Mouse (Mus musculus): Measurements from ENCODE around the gene 9230112D13Rik. TPM values are rescaled to one million over a fixed set of nuclear protein-coding genes. Genes with fewer than 3 reads are reported as not detected.
A peak's percentile ranks its signal among the peaks of the same experiment; 100 is the strongest.

Gene 9230112D13Rik
- polyA plus RNA-seq (2021) = not detected

DNA sequence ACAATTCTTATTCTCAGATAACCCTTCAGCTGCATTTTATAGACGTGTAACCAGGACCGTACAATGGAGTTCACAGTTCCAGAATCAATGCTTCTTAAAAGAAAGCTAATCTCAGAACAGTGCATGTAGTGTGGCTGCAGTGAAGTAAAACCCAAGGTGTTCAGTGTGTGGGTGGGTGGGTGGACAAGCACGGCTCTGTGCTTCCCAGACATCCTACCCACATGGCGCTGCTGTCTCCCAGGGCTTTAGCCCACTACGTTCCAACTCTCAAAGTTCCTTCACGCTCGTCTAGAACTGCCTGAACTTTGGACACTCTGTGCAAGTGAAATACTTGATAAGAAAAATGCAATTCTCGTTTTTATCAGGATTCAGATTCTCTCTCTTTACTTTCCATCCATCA is at the start of gene 9230112D13Rik:
9230112D13Rik (minus strand) TSS at position 101 of the 400 bp plus-strand sequence.
- CTCF ChIA-PET = no interaction called here

GRCm38 (mm10) chr14:34571610-34572387 is 49.2 kb upstream of the 9230112D13Rik start:
- ATAC-seq (no peak), DNase-seq (ENCODE audit: low read depth, low spot score) (no peak)
- CTCF ChIA-PET = interaction anchor here (0.5 to 1.4 kb wide), 2 partner anchors 9 to 168 kb away, joined by 3 read pairs; no protein-coding TSS in a partner anchor
- no peak for TF ChIP-seq CTCF (IDR thresholded peaks at IDR 0.05)
- POLR2A ChIA-PET = no interaction called here
- in situ Hi-C loops (cut with MboI; ENCODE audit: low pct_unique_long_range_greater_than_20kb) = loop anchor here (25.0 kb wide), 2 partner anchors 309 to 484 kb away; partner anchors contain the start of gene Anxa8
- no peaks in the 10 kb centered on the region for H3K27me3 ChIP-seq

More for the DNA sequence above, at the start of gene 9230112D13Rik:
- TF ChIP-seq CTCF (IDR thresholded peaks at IDR 0.05) = no peak
- in situ Hi-C loops (cut with MboI; ENCODE audit: low pct_unique_long_range_greater_than_20kb) = no loop called here
- ATAC-seq (no peak), DNase-seq (ENCODE audit: low read depth, low spot score) (no peak)
- H3K27me3 ChIP-seq = no peaks in the 10 kb centered on the region
- POLR2A ChIA-PET = no interaction called here

- ATAC-seq (no peak), DNase-seq (ENCODE audit: low read depth, low spot score) (no peak)
- no peaks in the 10 kb centered on the region for H3K27me3 ChIP-seq
- ChIA-PET CTCF (interaction anchor here (0.5 kb wide), 1 partner anchor 167 kb away, joined by 3 read pairs; no protein-coding TSS in a partner anchor), POLR2A (no interaction called here)
- in situ Hi-C loops (cut with MboI; ENCODE audit: low pct_unique_long_range_greater_than_20kb) = loop anchor here (25.0 kb wide), 2 partner anchors 309 to 484 kb away; partner anchors contain the start of gene Anxa8
- TF ChIP-seq CTCF (IDR thresholded peaks at IDR 0.05) = no peak
These were observed 48.3 kb upstream of the 9230112D13Rik start for GRCm38 (mm10) chr14:34570903-34571302.

DNA sequence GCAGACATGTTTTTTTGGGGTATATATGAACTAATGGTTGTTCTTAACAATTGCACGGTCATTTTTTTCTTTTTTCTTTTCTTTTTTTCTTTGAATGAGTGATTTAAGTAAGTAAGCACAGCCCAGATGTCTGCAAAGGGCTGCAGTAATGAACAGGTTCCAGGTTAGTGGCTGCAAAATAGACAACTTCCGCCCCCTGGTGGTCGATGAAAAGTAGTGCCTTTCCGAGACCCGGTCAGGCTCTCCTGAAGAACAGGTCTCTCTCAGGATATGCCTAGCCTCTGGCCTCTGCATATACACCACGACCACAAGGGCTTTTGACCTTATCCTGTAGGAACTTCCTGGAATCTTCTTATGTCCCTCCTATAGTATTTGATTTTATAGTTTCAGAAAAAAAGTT is 47.7 kb upstream of the 9230112D13Rik start:
- ChIA-PET POLR2A (no interaction called here), CTCF (no interaction called here)
- TF ChIP-seq CTCF (IDR thresholded peaks at IDR 0.05) = no peak
- ATAC-seq = peak; percentile 76
- in situ Hi-C loops (cut with MboI; ENCODE audit: low pct_unique_long_range_greater_than_20kb) = loop anchor here (25.0 kb wide), 2 partner anchors 308 to 483 kb away; partner anchors contain the start of gene Anxa8
- no peak for DNase-seq (ENCODE audit: low read depth, low spot score)
- H3K27me3 ChIP-seq = no peaks in the 10 kb centered on the region

DNA sequence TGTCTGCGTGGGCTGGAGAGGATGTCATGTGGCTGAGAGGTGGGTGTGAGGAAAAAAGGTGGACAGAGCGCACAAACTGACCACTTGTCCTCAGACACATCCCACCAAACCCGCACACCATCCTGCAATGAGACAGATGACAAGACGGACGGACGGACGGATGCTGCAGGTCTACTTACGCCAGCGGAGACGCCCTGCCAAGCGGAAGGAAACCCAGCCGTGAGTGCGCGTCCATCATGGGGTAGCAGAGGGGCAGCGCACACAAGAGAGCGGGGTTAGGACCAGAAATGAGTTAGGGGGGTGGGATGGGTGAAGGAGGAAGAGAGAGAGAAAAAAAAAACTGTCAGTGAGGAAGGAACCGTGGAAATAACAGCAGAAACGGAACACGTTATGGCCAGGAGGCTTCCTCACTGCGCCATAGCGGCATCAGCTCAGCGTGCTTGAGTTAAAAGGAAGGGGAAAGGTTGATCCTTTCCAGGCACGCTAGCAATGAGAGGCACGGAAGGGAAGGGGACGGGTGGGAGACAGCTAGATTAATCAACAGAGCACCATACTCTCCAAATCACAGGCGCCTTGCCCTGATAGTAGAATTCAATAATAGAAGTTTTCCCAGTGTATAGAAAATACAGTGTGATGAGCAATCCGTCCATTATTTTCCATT is 47.1 kb upstream of the 9230112D13Rik start:
- CTCF ChIA-PET = no interaction called here
- ATAC-seq (no peak), DNase-seq (ENCODE audit: low read depth, low spot score) (no peak)
- TF ChIP-seq CTCF (IDR thresholded peaks at IDR 0.05) = no peak
- in situ Hi-C loops (cut with MboI; ENCODE audit: low pct_unique_long_range_greater_than_20kb) = loop anchor here (25.0 kb wide), 2 partner anchors 307 to 482 kb away; partner anchors contain the start of gene Anxa8
- POLR2A ChIA-PET = no interaction called here
- H3K27me3 ChIP-seq = no peaks in the 10 kb centered on the region

- ATAC-seq (no peak), DNase-seq (ENCODE audit: low read depth, low spot score) (no peak)
- ChIA-PET POLR2A (no interaction called here), CTCF (interaction anchor here (1.2 to 1.7 kb wide), 2 partner anchors 16 to 125 kb away, joined by 3 to 5 read pairs; no protein-coding TSS in a partner anchor)
- in situ Hi-C loops (cut with MboI; ENCODE audit: low pct_unique_long_range_greater_than_20kb) = loop anchor here (25.0 kb wide), 2 partner anchors 306 to 481 kb away; partner anchors contain the start of gene Anxa8
- no peaks in the 10 kb centered on the region for H3K27me3 ChIP-seq
- no peak for TF ChIP-seq CTCF (IDR thresholded peaks at IDR 0.05)
These were observed 46.0 kb upstream of the 9230112D13Rik start for GRCm38 (mm10) chr14:34568626-34569025.

DNA sequence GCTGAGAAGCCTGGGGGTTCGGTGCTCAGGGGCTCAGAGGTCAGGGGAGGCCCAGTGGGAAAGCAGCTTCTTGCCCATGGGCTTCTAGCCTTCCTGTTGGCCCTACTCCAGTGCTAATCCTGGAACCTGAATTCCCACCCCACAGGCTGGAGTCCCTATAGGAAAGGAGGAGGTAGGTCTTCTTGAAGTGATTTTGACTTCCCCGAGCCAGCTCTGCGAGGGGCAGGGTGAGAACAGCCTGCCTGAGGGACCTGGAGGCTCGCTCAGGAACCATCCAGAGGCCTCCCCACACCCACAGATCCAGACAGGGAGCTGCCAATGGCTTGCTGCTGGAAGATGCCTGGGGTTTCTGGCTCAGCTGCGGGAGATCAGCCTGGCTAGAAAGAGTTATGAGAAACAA is 45.1 kb upstream of the 9230112D13Rik start:
- DNase-seq (ENCODE audit: low read depth, low spot score) (no peak), ATAC-seq (no peak)
- no peak for TF ChIP-seq CTCF (IDR thresholded peaks at IDR 0.05)
- in situ Hi-C loops (cut with MboI; ENCODE audit: low pct_unique_long_range_greater_than_20kb) = loop anchor here (25.0 kb wide), 2 partner anchors 305 to 480 kb away; partner anchors contain the start of gene Anxa8
- ChIA-PET POLR2A (interaction anchor here (0.6 kb wide), 1 partner anchor 189 kb away, joined by 4 read pairs; no protein-coding TSS in a partner anchor), CTCF (interaction anchor here (1.2 to 1.7 kb wide), 2 partner anchors 15 to 124 kb away, joined by 3 to 5 read pairs; no protein-coding TSS in a partner anchor)
- no peaks in the 10 kb centered on the region for H3K27me3 ChIP-seq

GRCm38 (mm10) chr14:34566530-34566929 is 43.9 kb upstream of the 9230112D13Rik start:
- CTCF ChIA-PET = no interaction called here
- ATAC-seq = no peak

DNA sequence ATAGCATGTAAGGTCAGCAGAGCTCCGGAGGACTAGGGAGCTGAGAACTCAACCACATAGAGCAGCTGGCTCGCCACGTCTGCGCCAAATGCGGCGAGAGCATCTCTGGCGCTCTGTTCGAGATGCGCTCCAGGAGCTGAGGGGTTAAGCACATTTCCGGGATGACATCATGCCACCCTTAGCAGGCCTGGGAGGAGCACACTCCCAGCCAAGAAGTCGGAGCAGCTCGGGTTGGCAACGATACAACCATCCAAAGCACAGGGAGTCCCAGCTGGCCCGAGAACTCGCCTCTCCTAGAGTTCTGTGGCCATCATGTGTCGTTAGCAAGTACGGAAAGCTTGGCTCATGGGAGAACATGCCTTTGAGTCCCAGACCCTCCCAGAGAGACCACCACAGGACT is 43.1 kb upstream of the 9230112D13Rik start:
- TF ChIP-seq CTCF (IDR thresholded peaks at IDR 0.05) = no peak
- ChIA-PET POLR2A (interaction anchor here (0.7 kb wide), 2 partner anchors 47 to 54 kb away, joined by 3 to 4 read pairs; no protein-coding TSS in a partner anchor), CTCF (interaction anchor here (1.1 kb wide), 1 partner anchor 14 kb away, joined by 3 read pairs; no protein-coding TSS in a partner anchor)
- DNase-seq (ENCODE audit: low read depth, low spot score) (no peak), ATAC-seq (peak; percentile 36)
- in situ Hi-C loops (cut with MboI; ENCODE audit: low pct_unique_long_range_greater_than_20kb) = loop anchor here (25.0 kb wide), 2 partner anchors 303 to 478 kb away; partner anchors contain the start of gene Anxa8
- no peaks in the 10 kb centered on the region for H3K27me3 ChIP-seq

More at GRCm38 (mm10) chr14:34566530-34566929, 43.9 kb upstream of the 9230112D13Rik start:
- DNase-seq (ENCODE audit: low read depth, low spot score) = no peak
- no peaks in the 10 kb centered on the region for H3K27me3 ChIP-seq
- in situ Hi-C loops (cut with MboI; ENCODE audit: low pct_unique_long_range_greater_than_20kb) = loop anchor here (25.0 kb wide), 2 partner anchors 304 to 479 kb away; partner anchors contain the start of gene Anxa8
- POLR2A ChIA-PET = no interaction called here
- TF ChIP-seq CTCF (IDR thresholded peaks at IDR 0.05) = no peak

DNA sequence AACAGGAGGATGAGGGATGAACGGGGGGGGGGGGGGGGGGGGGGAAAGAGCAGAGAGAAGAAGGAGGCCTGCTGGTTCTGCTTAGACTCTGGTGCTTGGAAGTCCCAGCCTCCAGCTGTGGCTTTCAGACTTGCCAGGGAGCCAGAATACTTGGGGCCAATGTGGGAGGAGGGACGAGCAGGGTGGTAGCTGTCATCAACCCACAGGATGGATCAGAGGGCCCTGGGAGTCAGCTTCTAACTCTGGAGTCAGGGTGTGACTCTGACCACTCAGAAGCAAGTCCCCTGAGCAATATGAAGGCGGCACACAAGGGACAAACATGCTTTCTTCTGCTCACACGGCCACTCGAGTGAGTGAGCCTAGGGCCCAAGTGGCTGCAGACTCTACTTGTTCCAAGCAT is 42.0 kb upstream of the 9230112D13Rik start:
- DNase-seq (ENCODE audit: low read depth, low spot score) (no peak), ATAC-seq (no peak)
- ChIA-PET POLR2A (interaction anchor here (0.9 kb wide), 1 partner anchor 12 kb away, joined by 3 read pairs; no protein-coding TSS in a partner anchor), CTCF (interaction anchor here (0.6 kb wide), 1 partner anchor 11 kb away, joined by 3 read pairs; no protein-coding TSS in a partner anchor)
- in situ Hi-C loops (cut with MboI; ENCODE audit: low pct_unique_long_range_greater_than_20kb) = loop anchor here (25.0 kb wide), 2 partner anchors 302 to 477 kb away; partner anchors contain the start of gene Anxa8
- H3K27me3 ChIP-seq = no peaks in the 10 kb centered on the region
- TF ChIP-seq CTCF (IDR thresholded peaks at IDR 0.05) = no peak
